ENCODE assay signal across 21 mouse cellular contexts in genomic region chr16:33537499-33538225, GRCm38 (mm10). TPM values are rescaled to one million over a fixed set of nuclear protein-coding genes. Genes with fewer than 3 reads are reported as not detected.
DNase-seq lines count a peak whose midpoint lies in the region; ATAC-seq and TF ChIP-seq lines count a peak whose summit lies in the region.
"Had no signal": no experiment of that assay in that cellular context is flagged by ENCODE, and none has a peak within 500 bp of the region (broad histone marks: within the 10 kb centered on the region; RNA-seq: fewer than 3 reads in every experiment).

No protein-coding gene starts in this region.

- no peaks in the 10 kb centered on the region for H3K79me2 ChIP-seq in C2C12 (ENCODE audit: control insufficient read depth, insufficient read depth)

- H3K9me3 ChIP-seq in forebrain, embryonic 14.5 days (replicated peaks; ENCODE audit: control insufficient read depth, low read length) = no peaks in the 10 kb centered on the region
- H3K9me3 ChIP-seq in forebrain, embryonic 12.5 days = no peaks in the 10 kb centered on the region
- no peaks in the 10 kb centered on the region for H3K9me3 ChIP-seq in hindbrain, embryonic 16.5 days (ENCODE audit: control insufficient read depth, low read length)
- no peaks in the 10 kb centered on the region for H3K9me3 ChIP-seq in hindbrain, embryonic 12.5 days (replicated peaks)
- no peaks in the 10 kb centered on the region for H3K9me3 ChIP-seq in intestine, embryonic 16.5 days (ENCODE audit: control insufficient read depth, low read length)
- H3K9me3 ChIP-seq: hindbrain, embryonic 15.5 days had no signal

- no peak overlapping the region for H3ac ChIP-seq in C2C12 (ENCODE audit: control insufficient read depth, insufficient read length, low read depth)

- H3K27me3 ChIP-seq in forebrain, embryonic 14.5 days (replicated peaks; ENCODE audit: control insufficient read depth, insufficient read depth, low read length) = no peaks in the 10 kb centered on the region
- H3K27me3 ChIP-seq in forebrain, embryonic 12.5 days = no peaks in the 10 kb centered on the region
- no peaks in the 10 kb centered on the region for H3K27me3 ChIP-seq in hindbrain, embryonic 16.5 days (replicated peaks; ENCODE audit: control insufficient read depth, insufficient read depth, low read length)
- H3K27me3 ChIP-seq in hindbrain, embryonic 12.5 days = no peaks in the 10 kb centered on the region
- no peaks in the 10 kb centered on the region for H3K27me3 ChIP-seq in C2C12 (ENCODE audit: control insufficient read depth, insufficient read depth, insufficient read length)
- no peaks in the 10 kb centered on the region for H3K27me3 ChIP-seq in intestine, embryonic 16.5 days (replicated peaks; ENCODE audit: control insufficient read depth, insufficient read depth, low read length)
- H3K27me3 ChIP-seq: hindbrain, embryonic 15.5 days had no signal

- ATAC-seq in forebrain, embryonic 14.5 days = 0 out of 2 replicates have a peak, but pooled peaks have one; percentile 44
- ATAC-seq in forebrain, embryonic 12.5 days (ENCODE audit: low FRiP score) = no peak
- ATAC-seq in hindbrain, embryonic 16.5 days = 0 out of 2 replicates have a peak, but pooled peaks have one; percentile 37
- no peak for ATAC-seq in hindbrain, embryonic 12.5 days (ENCODE audit: low FRiP score)
- ATAC-seq in intestine, embryonic 16.5 days = peak; percentile 59; the same call in 1 of the 2 replicates

- 0 out of 2 replicates have a peak, but pooled peaks cover 2% of the 10 kb centered on the region for H3K4me1 ChIP-seq in forebrain, embryonic 14.5 days (ENCODE audit: control insufficient read depth, insufficient read depth, low read length)
- 0 out of 2 replicates have a peak, but pooled peaks cover 2% of the 10 kb centered on the region for H3K4me1 ChIP-seq in forebrain, embryonic 12.5 days
- H3K4me1 ChIP-seq in hindbrain, embryonic 16.5 days (ENCODE audit: control insufficient read depth, insufficient read depth, low read depth, low read length) = no peaks in the 10 kb centered on the region
- H3K4me1 ChIP-seq in hindbrain, embryonic 12.5 days = 0 out of 2 replicates have a peak, but pooled peaks cover 9% of the 10 kb centered on the region
- H3K4me1 ChIP-seq in intestine, embryonic 16.5 days (ENCODE audit: control insufficient read depth, insufficient read depth, low read length) = peaks cover 9% of the 10 kb centered on the region; the same call in 1 of the 2 replicates

- no peak overlapping the region for H3K27ac ChIP-seq in forebrain, embryonic 14.5 days (ENCODE audit: low read depth, low read length)
- H3K27ac ChIP-seq in forebrain, embryonic 12.5 days = no peak overlapping the region
- no peak overlapping the region for H3K27ac ChIP-seq in hindbrain, embryonic 16.5 days (ENCODE audit: low read depth, low read length)
- H3K27ac ChIP-seq in hindbrain, embryonic 12.5 days = no peak overlapping the region
- no peak overlapping the region for H3K27ac ChIP-seq in intestine, embryonic 16.5 days (ENCODE audit: low read length)
- H3K27ac ChIP-seq: heart, adult 2 months; hindbrain, embryonic 15.5 days; layer of hippocampus, adult 2 months had no signal

- no peaks in the 10 kb centered on the region for H3K36me3 ChIP-seq in forebrain, embryonic 14.5 days (ENCODE audit: control insufficient read depth, insufficient read depth, low read length)
- H3K36me3 ChIP-seq in forebrain, embryonic 12.5 days (replicated peaks) = no peaks in the 10 kb centered on the region
- H3K36me3 ChIP-seq in hindbrain, embryonic 16.5 days (ENCODE audit: control insufficient read depth, insufficient read depth, low read length) = no peaks in the 10 kb centered on the region
- H3K36me3 ChIP-seq in hindbrain, embryonic 12.5 days = no peaks in the 10 kb centered on the region
- H3K36me3 ChIP-seq in C2C12 (ENCODE audit: control insufficient read depth, insufficient read depth) = no peaks in the 10 kb centered on the region
- no peaks in the 10 kb centered on the region for H3K36me3 ChIP-seq in intestine, embryonic 16.5 days (ENCODE audit: control insufficient read depth, insufficient read depth, low read length)
- H3K36me3 ChIP-seq: hindbrain, embryonic 15.5 days had no signal

- H3K4me2 ChIP-seq in forebrain, embryonic 14.5 days (ENCODE audit: low read length) = no peak overlapping the region
- H3K4me2 ChIP-seq in forebrain, embryonic 12.5 days = no peak overlapping the region
- H3K4me2 ChIP-seq in hindbrain, embryonic 16.5 days (ENCODE audit: low read length) = no peak overlapping the region
- H3K4me2 ChIP-seq in hindbrain, embryonic 12.5 days (replicated peaks) = no peak overlapping the region
- no peak overlapping the region for H3K4me2 ChIP-seq in intestine, embryonic 16.5 days (ENCODE audit: low read depth, low read length)
- H3K4me2 ChIP-seq: hindbrain, embryonic 15.5 days; liver, embryonic 11.5 days had no signal

- WGBS in forebrain, embryonic 14.5 days = 77% methylated on average over 21 of the region's 21 CpGs
- 87% methylated on average over 21 of the region's 21 CpGs for WGBS in forebrain, embryonic 12.5 days
- WGBS in hindbrain, embryonic 16.5 days = 64% methylated on average over 21 of the region's 21 CpGs
- 83% methylated on average over 21 of the region's 21 CpGs for WGBS in hindbrain, embryonic 12.5 days
- WGBS in intestine, embryonic 16.5 days = 65% methylated on average over 21 of the region's 21 CpGs

- no peak overlapping the region for H3K4me3 ChIP-seq in forebrain, embryonic 14.5 days (ENCODE audit: low read depth, low read length)
- no peak overlapping the region for H3K4me3 ChIP-seq in forebrain, embryonic 12.5 days (replicated peaks)
- no peak overlapping the region for H3K4me3 ChIP-seq in hindbrain, embryonic 16.5 days (ENCODE audit: low read length)
- no peak overlapping the region for H3K4me3 ChIP-seq in hindbrain, embryonic 12.5 days
- no peak overlapping the region for H3K4me3 ChIP-seq in C2C12 (ENCODE audit: insufficient read depth, poor library complexity, severe bottlenecking)
- no peak overlapping the region for H3K4me3 ChIP-seq in intestine, embryonic 16.5 days (ENCODE audit: low read length)
- H3K4me3 ChIP-seq: erythroblast, embryonic 14.5 days; heart, adult 2 months; hindbrain, embryonic 15.5 days; layer of hippocampus, adult 2 months had no signal

- H3K9ac ChIP-seq in forebrain, embryonic 14.5 days (ENCODE audit: low read length) = no peak overlapping the region
- no peak overlapping the region for H3K9ac ChIP-seq in forebrain, embryonic 12.5 days
- no peak overlapping the region for H3K9ac ChIP-seq in hindbrain, embryonic 16.5 days (ENCODE audit: low read depth, low read length)
- no peak overlapping the region for H3K9ac ChIP-seq in hindbrain, embryonic 12.5 days
- H3K9ac ChIP-seq in intestine, embryonic 16.5 days (ENCODE audit: low read depth, low read length) = no peak overlapping the region
- H3K9ac ChIP-seq: hindbrain, embryonic 15.5 days had no signal

- DNase-seq in forebrain, embryonic 14.5 days (ENCODE audit: low spot score) = peak; percentile 25
- no peak for DNase-seq in urinary bladder, postnatal 25 days (ENCODE audit: low spot score)
- DNase-seq: cerebellum, adult 8-10 months; gastrocnemius, postnatal 14 days; heart, adult 2 months; kidney, adult 2 months; kidney, postnatal 10 days; layer of hippocampus, postnatal 36 days; lung, adult 18-20 months; lung, postnatal 36 days; spleen, adult 18-20 months; thymus, postnatal 4 days had no signal

- no peak for TF ChIP-seq CTCF in C2C12 (IDR thresholded peaks at IDR 0.05; ENCODE audit: control insufficient read depth, insufficient read depth, insufficient read length)

- H3K79me3 ChIP-seq in C2C12 (ENCODE audit: low read depth) = no peaks in the 10 kb centered on the region

TF ChIP-seq in C2C12, 6 proteins besides CTCF, POLR2A, EP300 and RAD21:
- TF ChIP-seq MYOG (IDR thresholded peaks at IDR 0.05; ENCODE audit: control insufficient read depth, extremely low read depth, insufficient read length) (no peak), CEBPB (IDR thresholded peaks at IDR 0.05; ENCODE audit: low read depth) (no peak), USF1 (IDR thresholded peaks at IDR 0.05; ENCODE audit: low read depth) (peak; percentile 33), MAX (IDR thresholded peaks at IDR 0.05) (no peak), FOSL1 (IDR thresholded peaks at IDR 0.05; ENCODE audit: insufficient read depth, low read length, poor library complexity, severe bottlenecking) (no peak), MYOD1 (IDR thresholded peaks at IDR 0.05; ENCODE audit: control insufficient read depth, insufficient read length, low read depth) (no peak)

RNA-seq across cellular contexts. Expression of gene Slc12a8, which starts 20.5 kb away (rescaled TPM):
- 0.67 and 1.2 TPM in 2 replicates for polyA plus RNA-seq in forebrain, embryonic 14.5 days (2014; fragmentation: Nextera tagmentation; extraction: Ambion mirVana)
- polyA plus RNA-seq in forebrain, embryonic 12.5 days (2016; fragmentation: Nextera tagmentation; extraction: Ambion mirVana) = 0.94 and 1.2 TPM in 2 replicates
- polyA plus RNA-seq in hindbrain, embryonic 16.5 days (2015; fragmentation: Nextera tagmentation; extraction: Ambion mirVana) = 0.94 and 1.5 TPM in 2 replicates
- 0.65 and 0.99 TPM in 2 replicates for polyA plus RNA-seq in hindbrain, embryonic 12.5 days (2016; fragmentation: Nextera tagmentation; extraction: Ambion mirVana)
- polyA plus RNA-seq in C2C12 (2012; fragmentation: generic; extraction: Trizol) = 0.06 TPM
- 10.3 and 10.5 TPM in 2 replicates for polyA plus RNA-seq in intestine, embryonic 16.5 days (2015; fragmentation: Nextera tagmentation; extraction: Ambion mirVana)
- polyA plus RNA-seq: erythroblast, embryonic 14.5 days had no signal

Comparison
In these comparisons a context has a peak if more than half of its experiments do, and no peak if none do; other contexts are left out.
1. ATAC-seq: peak in forebrain, embryonic 14.5 days (single experiment), hindbrain, embryonic 16.5 days (single experiment) and intestine, embryonic 16.5 days (single experiment); none in forebrain, embryonic 12.5 days (single experiment) and hindbrain, embryonic 12.5 days (single experiment).